Mouse (Mus musculus) cortical plate, adult 2 months (tissue): ENCODE results near the gene Tnfrsf1b.

Source experiments
- CTCF ChIP-seq: fragments of 200-500 bp; IDR thresholded peaks from 2 replicates; pipeline ENCODE4 v1.5.1; 2011; ENCODE audit warnings: mild to moderate bottlenecking, control low read depth, low read length; ENCODE audit not compliant: insufficient read depth; ENCODE audit errors: extremely low read depth
- POLR2A ChIP-seq: fragments of 200-500 bp; IDR thresholded peaks from 2 replicates; pipeline ENCODE4 v1.6.1; 2011; ENCODE audit warnings: mild to moderate bottlenecking, low read length, control low read depth; ENCODE audit not compliant: insufficient read depth; ENCODE audit errors: extremely low read depth

DNA sequence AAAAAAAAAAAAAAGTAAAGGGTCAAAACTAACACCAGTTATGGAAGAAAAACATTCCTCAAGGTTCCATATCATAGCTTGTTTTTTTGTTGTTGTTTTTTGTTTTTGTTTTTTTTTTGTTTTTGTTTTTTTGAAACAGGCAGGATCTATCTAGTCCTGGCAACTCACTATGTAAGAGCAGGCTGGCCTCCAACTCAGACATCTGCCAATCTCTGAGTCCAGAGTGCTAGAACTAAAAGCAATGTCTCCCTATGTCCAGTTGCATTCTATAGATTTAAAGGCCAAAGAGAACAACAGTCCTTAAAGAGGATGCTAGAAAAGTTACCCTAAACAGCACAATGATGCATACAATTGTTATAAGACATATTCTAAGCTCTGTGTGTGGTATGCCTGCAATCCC is 58.1 kb downstream of the Tnfrsf1b start:
- TF ChIP-seq CTCF (no peak), POLR2A (no peak)
